Mouse (Mus musculus) myocyte (in vitro differentiated cells): ENCODE data around the gene Ccdc93.

ENCODE experiments used
- CEBPB ChIP-seq: IDR thresholded peaks from 2 replicates; pipeline ENCODE4 v1.6.1; 2011; ENCODE audit warnings: mild to moderate bottlenecking, moderate library complexity; ENCODE audit not compliant: poor library complexity, insufficient read depth, severe bottlenecking
- POLR2A ChIP-seq: IDR thresholded peaks from one replicate; pipeline ENCODE4 v1.6.1; 2011; ENCODE audit warnings: low read depth, mild to moderate bottlenecking, control low read depth, moderate library complexity; ENCODE audit not compliant: insufficient read length
- TCF12 ChIP-seq: IDR thresholded peaks from one replicate; pipeline ENCODE4 v1.6.1; 2011; ENCODE audit warnings: mild to moderate bottlenecking, control low read depth; ENCODE audit not compliant: poor library complexity, insufficient read depth, severe bottlenecking
- USF1 ChIP-seq: IDR thresholded peaks from one replicate; pipeline ENCODE4 v1.6.1; 2011; ENCODE audit warnings: low read depth, mild to moderate bottlenecking, control low read depth, moderate library complexity

DNA sequence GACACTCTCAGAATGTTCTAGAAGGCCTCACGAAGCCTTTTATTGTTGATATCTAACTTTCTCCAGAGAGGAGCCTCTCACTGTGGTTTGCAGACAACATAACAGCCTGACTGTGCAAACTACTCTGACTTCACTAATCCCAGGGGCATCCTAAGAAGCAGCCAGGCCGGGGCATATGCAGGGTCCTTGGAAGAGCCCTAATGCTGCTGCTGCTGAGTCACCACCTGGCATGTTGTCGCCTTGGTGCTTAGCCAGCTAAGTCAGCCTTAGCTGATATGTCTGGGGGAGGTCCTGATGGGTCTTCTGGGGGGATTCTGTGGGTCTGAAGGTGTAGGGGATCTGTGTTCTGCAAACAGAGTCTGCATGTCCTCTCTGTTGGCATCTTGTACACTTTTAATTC, 35.4 kb downstream of the Ccdc93 start:
- TF ChIP-seq CEBPB = no peak
- TF ChIP-seq POLR2A = no peak
- TF ChIP-seq USF1 = no peak
- TF ChIP-seq TCF12 = no peak
